Mouse (Mus musculus) liver, embryonic 11.5 days (tissue): ENCODE data around the gene Thoc7. TPM values are rescaled to one million over a fixed set of nuclear protein-coding genes. Genes with fewer than 3 reads are reported as not detected.

Source experiments
- ATAC-seq: fragments of 200-750 bp; cut with Nextera tagmentation; replicated peaks from 2 replicates; pipeline ENCODE4 v1.8.0; 2017; ENCODE audit warnings: moderate number of reproducible peaks, mild to moderate bottlenecking, moderate TSS enrichment, moderate library complexity; ENCODE audit not compliant: low FRiP score
- DNase-seq: peaks from one replicate; pipeline ENCODE4 v3.0.0-alpha.2; 2017; ENCODE audit warnings: low spot score
- H3K27ac ChIP-seq: fragments of 300-500 bp; sonication (generic); 2 replicates; pipeline ENCODE4 v1.5.1; 2014; ENCODE audit warnings: mild to moderate bottlenecking, low read depth, low read length, control low read depth
- H3K27me3 ChIP-seq: fragments of 300-500 bp; sonication (generic); replicated peaks from 2 replicates; pipeline ENCODE4 v1.6.1; 2014; ENCODE audit warnings: low read length, mixed read lengths; ENCODE audit not compliant: control insufficient read depth, insufficient read depth
- H3K36me3 ChIP-seq: fragments of 300-500 bp; sonication (generic); 2 replicates; pipeline ENCODE4 v1.6.1; 2014; ENCODE audit warnings: mild to moderate bottlenecking, low read length, moderate library complexity, mixed read lengths; ENCODE audit not compliant: control insufficient read depth, insufficient read depth
- H3K4me1 ChIP-seq: fragments of 300-500 bp; sonication (generic); replicated peaks from 2 replicates; pipeline ENCODE4 v1.6.1; 2014; ENCODE audit warnings: low read length, mixed read lengths; ENCODE audit not compliant: control insufficient read depth, insufficient read depth
- H3K4me2 ChIP-seq: fragments of 300-500 bp; sonication (generic); 2 replicates; pipeline ENCODE4 v1.6.1; 2014; ENCODE audit warnings: mild to moderate bottlenecking, control low read depth, moderate library complexity
- H3K4me3 ChIP-seq: fragments of 300-500 bp; sonication (generic); 2 replicates; pipeline ENCODE4 v1.5.1; 2014; ENCODE audit warnings: low read depth, low read length, control low read depth
- H3K9ac ChIP-seq: fragments of 300-500 bp; sonication (generic); 2 replicates; pipeline ENCODE4 v1.6.1; 2014; ENCODE audit warnings: low read depth, low read length, control low read depth
- H3K9me3 ChIP-seq: fragments of 300-500 bp; sonication (generic); 2 replicates; pipeline ENCODE4 v1.6.1; 2016; ENCODE audit warnings: low read length, inconsistent platforms, mixed read lengths; ENCODE audit not compliant: control insufficient read depth
- WGBS: fragments of 180-500 bp; shearing (Covaris S2); extraction: QIAGEN DNeasy Blood & Tissue Kit; methylation state at CpG from one replicate; pipeline ENCODE4 v1.1.7; 2014; 5-methylcytosine and 5-hydroxymethylcytosine counted together
- polyA plus RNA-seq: library from polyadenylated mRNA; unstranded; fragments of >200 nt; fragmentation: Nextera tagmentation; extraction: Ambion mirVana; gene quantifications from 2 replicates; pipeline ENCODE4 v1.2.1, GENCODE M21; 2014

Gene Thoc7
- polyA plus RNA-seq, 1 experiment from 2014 or later, result 191 TPM

DNA sequence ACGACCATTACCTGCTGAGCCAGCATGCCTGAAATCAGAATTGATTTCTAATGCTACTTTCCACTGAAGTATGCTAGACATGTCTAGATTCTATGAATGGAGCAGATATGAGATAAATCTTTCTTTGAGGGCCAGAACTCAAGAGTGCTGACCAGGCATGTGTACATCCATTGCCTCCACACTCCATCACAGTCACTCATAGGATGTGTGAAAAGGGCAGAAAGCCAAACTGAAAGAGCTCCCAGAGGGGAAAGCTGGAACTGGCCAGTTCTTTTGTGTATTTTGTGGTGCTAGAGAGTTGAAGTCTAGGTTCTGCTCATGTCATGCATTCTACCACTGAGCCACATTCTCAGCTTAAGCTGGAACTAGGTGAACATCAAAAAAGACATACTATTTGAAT is 15.8 kb upstream of the Thoc7 start:
- Histone ChIP-seq H3K36me3 (no peaks in the 10 kb centered on the region), H3K4me2 (no peak overlapping the region), H3K4me3 (no peak overlapping the region), H3K27ac (no peak overlapping the region), H3K27me3 (no peaks in the 10 kb centered on the region), H3K9ac (no peak overlapping the region), H3K4me1 (no peaks in the 10 kb centered on the region), H3K9me3 (no peaks in the 10 kb centered on the region)
- 58% methylated on average over 1 of the region's 1 CpGs for WGBS
- ATAC-seq (no peak), DNase-seq (no peak)

DNA sequence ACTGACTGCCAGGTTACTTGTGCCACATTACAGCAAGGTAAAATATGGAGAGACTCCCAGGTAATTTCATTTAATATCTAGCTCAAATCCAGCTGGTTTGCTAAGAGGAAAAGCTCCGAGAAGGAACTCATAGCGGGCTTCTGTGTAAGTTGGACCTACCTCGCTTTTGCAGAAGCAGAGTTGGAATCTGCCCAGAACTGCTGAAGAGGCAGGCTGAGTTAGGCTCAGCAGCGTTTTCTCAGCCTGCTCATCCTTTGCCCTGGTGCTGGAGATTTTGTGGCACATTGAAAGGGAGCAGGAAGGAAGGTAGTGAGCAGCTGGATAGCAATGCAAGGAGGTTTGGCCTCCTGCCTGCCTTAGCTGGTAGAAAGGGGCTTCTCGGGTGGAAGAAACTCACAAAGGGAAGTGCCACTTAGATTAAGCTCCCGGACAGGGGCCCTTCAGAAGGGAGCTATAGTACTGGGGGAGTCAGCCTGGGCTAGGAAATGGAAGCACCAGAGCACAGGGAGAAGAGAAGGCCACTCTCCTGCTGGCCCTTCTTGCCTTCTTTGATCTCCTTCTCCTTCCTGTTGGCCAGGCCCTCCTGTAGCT is 10.1 kb upstream of the Thoc7 start:
- no peak overlapping the region for H3K9ac ChIP-seq
- H3K36me3 ChIP-seq, result no peaks in the 10 kb centered on the region
- WGBS, result 42% methylated on average over 6 of the region's 6 CpGs
- no peak overlapping the region for H3K4me2 ChIP-seq
- H3K4me3 ChIP-seq, result no peak overlapping the region
- no peak for DNase-seq
- H3K9me3 ChIP-seq, result no peaks in the 10 kb centered on the region
- no peaks in the 10 kb centered on the region for H3K4me1 ChIP-seq
- H3K27me3 ChIP-seq, result no peaks in the 10 kb centered on the region
- no peak for ATAC-seq
- H3K27ac ChIP-seq, result no peak overlapping the region

DNA sequence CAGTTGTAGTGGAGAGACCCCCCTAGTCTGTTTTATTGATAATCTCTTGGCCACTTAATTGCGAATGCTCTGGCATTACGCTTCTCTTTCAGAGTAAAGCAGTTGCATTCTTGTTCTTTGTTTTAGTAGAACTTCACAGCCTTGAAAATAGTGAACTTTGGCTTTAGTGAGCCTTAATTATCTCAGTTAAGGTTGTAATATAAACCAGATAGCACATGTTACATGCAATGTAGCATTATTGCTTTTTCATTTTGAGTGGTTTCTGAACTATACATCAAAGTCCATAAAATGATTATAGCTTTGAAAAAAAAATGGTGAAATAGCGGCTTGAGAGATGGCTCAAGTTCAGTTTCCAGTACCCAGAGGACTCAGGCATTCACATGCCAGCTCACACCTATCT is 8.9 kb upstream of the Thoc7 start:
- DNase-seq (no peak), ATAC-seq (no peak)
- Histone ChIP-seq H3K9me3 (no peaks in the 10 kb centered on the region), H3K27me3 (no peaks in the 10 kb centered on the region), H3K4me1 (no peaks in the 10 kb centered on the region), H3K4me3 (no peak overlapping the region), H3K36me3 (no peaks in the 10 kb centered on the region), H3K4me2 (no peak overlapping the region), H3K27ac (no peak overlapping the region), H3K9ac (no peak overlapping the region)
- 88% methylated on average over 3 of the region's 3 CpGs for WGBS

GRCm38 (mm10) chr14:13968476-13968875 is 6.8 kb upstream of the Thoc7 start:
- no peak overlapping the region for H3K9ac ChIP-seq
- DNase-seq (no peak), ATAC-seq (no peak)
- H3K4me2 ChIP-seq, result no peak overlapping the region
- H3K9me3 ChIP-seq, result no peaks in the 10 kb centered on the region
- H3K27ac ChIP-seq, result no peak overlapping the region
- H3K27me3 ChIP-seq, result no peaks in the 10 kb centered on the region
- H3K36me3 ChIP-seq, result no peaks in the 10 kb centered on the region
- H3K4me3 ChIP-seq, result no peak overlapping the region
- WGBS, result 78% methylated on average over 5 of the region's 5 CpGs
- no peaks in the 10 kb centered on the region for H3K4me1 ChIP-seq

DNA sequence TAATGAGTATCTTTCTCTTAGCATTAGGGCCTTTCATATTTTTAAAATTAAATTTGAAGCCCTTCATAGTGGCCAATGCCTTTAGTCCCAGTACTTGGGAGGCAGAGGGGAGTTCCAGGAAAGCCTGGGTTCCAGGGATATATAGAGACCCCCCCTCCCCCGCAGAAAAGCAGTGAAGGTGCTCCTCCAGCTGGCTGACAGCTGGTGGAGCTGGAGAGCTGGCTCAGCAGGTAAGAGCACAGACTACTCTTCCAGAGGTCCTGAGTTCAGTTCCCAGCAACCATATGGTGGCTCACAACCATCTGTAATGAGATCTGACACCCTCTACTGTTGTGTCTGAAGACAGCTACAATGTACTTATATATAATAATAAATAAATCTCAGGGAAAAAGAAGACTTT is 6.0 kb upstream of the Thoc7 start:
- WGBS, result 45% methylated on average over 1 of the region's 1 CpGs
- H3K4me2 ChIP-seq, result no peak overlapping the region
- H3K27ac ChIP-seq, result no peak overlapping the region
- H3K4me3 ChIP-seq, result no peak overlapping the region
- H3K4me1 ChIP-seq, result no peaks in the 10 kb centered on the region
- H3K36me3 ChIP-seq, result no peaks in the 10 kb centered on the region
- H3K9me3 ChIP-seq, result no peaks in the 10 kb centered on the region
- no peak overlapping the region for H3K9ac ChIP-seq
- no peaks in the 10 kb centered on the region for H3K27me3 ChIP-seq
- ATAC-seq, result no peak
- DNase-seq, result no peak

GRCm38 (mm10) chr14:13963527-13963926 is 1.9 kb upstream of the Thoc7 start:
- ATAC-seq (no peak), DNase-seq (no peak)
- Histone ChIP-seq H3K4me2 (no peak overlapping the region), H3K36me3 (no peaks in the 10 kb centered on the region), H3K9me3 (no peaks in the 10 kb centered on the region), H3K27ac (no peak overlapping the region), H3K27me3 (no peaks in the 10 kb centered on the region), H3K4me3 (no peak overlapping the region), H3K9ac (no peak overlapping the region), H3K4me1 (peaks cover 15% of the 10 kb centered on the region)
- WGBS, result 59% methylated on average over 1 of the region's 1 CpGs

DNA sequence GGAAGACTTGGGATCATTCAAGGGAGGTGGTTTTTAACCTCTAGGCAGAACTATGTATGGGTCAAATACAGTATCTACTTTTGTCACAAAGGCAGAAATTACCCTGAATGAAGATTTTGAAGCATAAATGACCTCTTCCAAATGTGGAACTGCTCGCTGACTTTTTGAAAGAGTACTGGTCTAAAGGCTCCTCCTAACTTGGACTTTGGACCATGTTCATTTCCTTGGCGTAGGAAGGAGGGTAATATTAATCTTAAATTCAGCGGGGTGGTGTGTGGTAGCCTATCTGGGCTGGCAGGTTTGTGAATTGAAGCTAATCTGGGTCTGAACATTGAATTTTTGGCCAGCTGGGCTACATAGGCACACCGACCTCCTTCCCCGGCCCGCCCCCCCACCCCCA is 824 bp upstream of the Thoc7 start:
- Histone ChIP-seq H3K4me2 (no peak overlapping the region), H3K36me3 (no peaks in the 10 kb centered on the region), H3K9ac (no peak overlapping the region), H3K4me1 (peaks cover 19% of the 10 kb centered on the region), H3K9me3 (no peaks in the 10 kb centered on the region), H3K4me3 (no peak overlapping the region), H3K27ac (no peak overlapping the region), H3K27me3 (no peaks in the 10 kb centered on the region)
- WGBS, result 79% methylated on average over 6 of the region's 6 CpGs
- DNase-seq, result no peak
- no peak for ATAC-seq

- Histone ChIP-seq H3K9me3 (no peaks in the 10 kb centered on the region), H3K4me1 (peaks cover 19% of the 10 kb centered on the region), H3K36me3 (peaks cover 3% of the 10 kb centered on the region; the same call in 1 of the 2 replicates), H3K27ac (peak overlapping the region; percentile 85), H3K4me3 (peak overlapping the region; percentile 95), H3K4me2 (peak overlapping the region; percentile 75), H3K27me3 (no peaks in the 10 kb centered on the region), H3K9ac (peak overlapping the region; percentile 98)
- ATAC-seq (peak; percentile 73), DNase-seq (peak; percentile 72)
- under 1% methylated on average over 69 of the region's 75 CpGs for WGBS
These were observed 948 bp downstream of the Thoc7 start for GRCm38 (mm10) chr14:13960482-13961325.

GRCm38 (mm10) chr14:13960079-13960478 is 1.6 kb downstream of the Thoc7 start:
- no peaks in the 10 kb centered on the region for H3K9me3 ChIP-seq
- H3K27ac ChIP-seq, result peak overlapping the region; percentile 85; the same call in 1 of the 2 replicates
- peak overlapping the region; percentile 95 for H3K4me3 ChIP-seq
- WGBS, result 0% methylated on average over 9 of the region's 9 CpGs
- peak; percentile 74 for ATAC-seq
- H3K27me3 ChIP-seq, result no peaks in the 10 kb centered on the region
- H3K4me2 ChIP-seq, result peak overlapping the region; percentile 75
- DNase-seq, result peak; percentile 61
- peak overlapping the region; percentile 98 for H3K9ac ChIP-seq
- H3K36me3 ChIP-seq, result peaks cover 3% of the 10 kb centered on the region; the same call in 1 of the 2 replicates
- H3K4me1 ChIP-seq, result peaks cover 19% of the 10 kb centered on the region
